Mouse (Mus musculus) MEL (cell line): Measurements from ENCODE around the gene Frmd4a. TPM values are rescaled to one million over a fixed set of nuclear protein-coding genes. Genes with fewer than 3 reads are reported as not detected.
A peak's percentile ranks its signal among the peaks of the same experiment; 100 is the strongest.
"Not testable (repeated sequence)": the region's sequence is repeated elsewhere in the genome, so short reads cannot be mapped to it uniquely, and the experiment has no call there.

Source experiments
- DNase-seq: peaks from one replicate; pipeline ENCODE4 v3.0.0; 2011; ENCODE audit warnings: low read depth, low spot score
- H3K27ac ChIP-seq: 2 replicates; pipeline ENCODE4 v1.5.1; 2012; ENCODE audit warnings: low read depth, mild to moderate bottlenecking, control low read depth, low read length, moderate library complexity; ENCODE audit not compliant: control insufficient read depth
- H3K27me3 ChIP-seq, 2 experiments: fragments of 150-350 bp in 1 of 2; sonication (generic) in 1 of 2; 2 replicates each; pipeline ENCODE4 v1.6.1; 2012; ENCODE audit warnings: low read length in 2 of 2, mild to moderate bottlenecking in 2 of 2, improper control_type of control experiment in 1 of 2, moderate library complexity in 1 of 2; ENCODE audit not compliant: insufficient read depth in 2 of 2, control insufficient read depth in 1 of 2
- H3K36me3 ChIP-seq, 2 experiments: 2 replicates each; pipeline ENCODE4 v1.6.1; 2012 to 2014; ENCODE audit warnings: low read length in 2 of 2, improper control_type of control experiment in 1 of 2, inconsistent platforms in 1 of 2, mild to moderate bottlenecking in 1 of 2; ENCODE audit not compliant: insufficient read depth in 2 of 2, control insufficient read depth in 1 of 2
- H3K4me1 ChIP-seq, 2 experiments: fragments of 150-350 bp in 1 of 2; sonication (generic) in 1 of 2; 2 replicates each; pipeline ENCODE4 v1.6.1; 2012; ENCODE audit warnings: low read length in 2 of 2, improper control_type of control experiment in 1 of 2, mild to moderate bottlenecking in 1 of 2; ENCODE audit not compliant: insufficient read depth in 2 of 2, control insufficient read depth in 1 of 2
- H3K4me3 ChIP-seq, 2 experiments: fragments of 150-350 bp in 1 of 2; sonication (generic) in 1 of 2; 2 replicates each; pipeline ENCODE4 v1.5.1; 2012; ENCODE audit warnings: low read depth in 2 of 2, low read length in 2 of 2, mild to moderate bottlenecking in 2 of 2, moderate library complexity in 2 of 2, control low read depth in 1 of 2, improper control_type of control experiment in 1 of 2; ENCODE audit not compliant: control insufficient read depth in 1 of 2, insufficient read depth in 1 of 2
- H3K79me2 ChIP-seq: 2 replicates; pipeline ENCODE4 v1.6.1; 2012; ENCODE audit warnings: mild to moderate bottlenecking, low read length, moderate library complexity; ENCODE audit not compliant: control insufficient read depth, poor library complexity, insufficient read depth
- H3K9ac ChIP-seq: 2 replicates; pipeline ENCODE4 v1.6.1; 2012; ENCODE audit warnings: low read depth, mild to moderate bottlenecking, control low read depth, low read length, moderate library complexity; ENCODE audit not compliant: control insufficient read depth, poor library complexity, severe bottlenecking
- H3K9me3 ChIP-seq: fragments of 150-350 bp; sonication (generic); replicated peaks from 2 replicates; pipeline ENCODE4 v1.6.1; 2012; ENCODE audit warnings: mild to moderate bottlenecking, low read length, improper control_type of control experiment, moderate library complexity; ENCODE audit not compliant: insufficient read depth
- BHLHE40 ChIP-seq: IDR thresholded peaks from 2 replicates; pipeline ENCODE4 v1.6.1; 2012; ENCODE audit warnings: low read depth, mild to moderate bottlenecking, inconsistent platforms, low read length, improper control_type of control experiment, borderline replicate concordance
- CHD1 ChIP-seq: IDR thresholded peaks from 2 replicates; pipeline ENCODE4 v1.6.1; 2012; ENCODE audit warnings: low read depth, mild to moderate bottlenecking, inconsistent platforms, low read length, improper control_type of control experiment
- CHD2 ChIP-seq: IDR thresholded peaks from 2 replicates; pipeline ENCODE4 v1.6.1; 2011; ENCODE audit warnings: low read length, improper control_type of control experiment
- CTCF ChIP-seq, 3 experiments: IDR thresholded peaks in 2 of 3; conservative IDR thresholded peaks in 1 of 3; 2 replicates each; pipeline ENCODE4 v1.5.1; 2011 to 2012; ENCODE audit warnings: low read length in 3 of 3, low read depth in 2 of 3, mild to moderate bottlenecking in 2 of 3, improper control_type of control experiment in 1 of 3, inconsistent platforms in 1 of 3, mixed read lengths in 1 of 3, moderate library complexity in 1 of 3; ENCODE audit not compliant: control insufficient read depth in 1 of 3, insufficient read depth in 1 of 3, poor library complexity in 1 of 3, severe bottlenecking in 1 of 3
- E2F4 ChIP-seq: IDR thresholded peaks from 2 replicates; pipeline ENCODE4 v1.6.1; 2011; ENCODE audit warnings: low read depth, low read length, improper control_type of control experiment, borderline replicate concordance
- GABPA ChIP-seq: IDR thresholded peaks from 2 replicates; pipeline ENCODE4 v1.6.1; 2012; ENCODE audit warnings: low read depth, mild to moderate bottlenecking, inconsistent platforms, low read length, improper control_type of control experiment, moderate library complexity
- GATA1 ChIP-seq: IDR thresholded peaks from 2 replicates; pipeline ENCODE4 v1.6.1; 2011; ENCODE audit warnings: low read depth, low read length, improper control_type of control experiment
- HCFC1 ChIP-seq: IDR thresholded peaks from 2 replicates; pipeline ENCODE4 v1.6.1; 2012; ENCODE audit warnings: low read depth, mild to moderate bottlenecking, inconsistent platforms, low read length, improper control_type of control experiment, moderate library complexity
- JUND ChIP-seq: IDR thresholded peaks from 2 replicates; pipeline ENCODE4 v1.6.1; 2011; ENCODE audit warnings: low read depth, mild to moderate bottlenecking, improper control_type of control experiment, low read length
- MAFK ChIP-seq: IDR thresholded peaks from 2 replicates; pipeline ENCODE4 v1.6.1; 2011; ENCODE audit warnings: low read depth, mild to moderate bottlenecking, low read length, improper control_type of control experiment, borderline replicate concordance
- MAZ ChIP-seq: IDR thresholded peaks from 2 replicates; pipeline ENCODE4 v1.6.1; 2012; ENCODE audit warnings: low read depth, mild to moderate bottlenecking, inconsistent platforms, low read length, improper control_type of control experiment
- MEF2A ChIP-seq: IDR thresholded peaks from 2 replicates; pipeline ENCODE4 v1.6.1; 2014; ENCODE audit warnings: low read depth, mild to moderate bottlenecking, inconsistent platforms, low read length, improper control_type of control experiment; ENCODE audit not compliant: poor library complexity, insufficient replicate concordance, severe bottlenecking; ENCODE audit errors: extremely low read depth
- MXI1 ChIP-seq: IDR thresholded peaks from 2 replicates; pipeline ENCODE4 v1.6.1; 2011; ENCODE audit warnings: mild to moderate bottlenecking, low read depth, low read length, improper control_type of control experiment
- MYC ChIP-seq: IDR thresholded peaks from 2 replicates; pipeline ENCODE4 v1.6.1; 2011; ENCODE audit warnings: low read depth, mild to moderate bottlenecking, low read length, improper control_type of control experiment, moderate library complexity
- NELFE ChIP-seq: IDR thresholded peaks from 2 replicates; pipeline ENCODE4 v1.6.1; 2011; ENCODE audit warnings: low read depth, low read length, improper control_type of control experiment
- POLR2A ChIP-seq, 2 experiments: IDR thresholded peaks; 2 replicates each; pipeline ENCODE4 v1.6.1; 2011 to 2012; ENCODE audit warnings: low read length in 2 of 2, mild to moderate bottlenecking in 2 of 2, control low read depth in 1 of 2, improper control_type of control experiment in 1 of 2, low read depth in 1 of 2, moderate library complexity in 1 of 2; ENCODE audit not compliant: control insufficient read depth in 1 of 2, insufficient read depth in 1 of 2, poor library complexity in 1 of 2
- POLR2AphosphoS2 ChIP-seq: IDR thresholded peaks from 2 replicates; pipeline ENCODE4 v1.6.1; 2011; ENCODE audit warnings: low read length, improper control_type of control experiment
- RAD21 ChIP-seq: IDR thresholded peaks from 2 replicates; pipeline ENCODE4 v1.6.1; 2011; ENCODE audit warnings: mild to moderate bottlenecking, low read depth, low read length, improper control_type of control experiment
- RCOR1 ChIP-seq: IDR thresholded peaks from 2 replicates; pipeline ENCODE4 v1.6.1; 2012; ENCODE audit warnings: low read depth, mild to moderate bottlenecking, inconsistent platforms, low read length, improper control_type of control experiment
- SMC3 ChIP-seq: IDR thresholded peaks from 2 replicates; pipeline ENCODE4 v1.6.1; 2011; ENCODE audit warnings: low read depth, low read length, improper control_type of control experiment
- TAL1 ChIP-seq: IDR thresholded peaks from 2 replicates; pipeline ENCODE4 v1.6.1; 2012; ENCODE audit warnings: mild to moderate bottlenecking, inconsistent platforms, low read length, moderate library complexity, mixed read lengths
- TCF12 ChIP-seq: IDR thresholded peaks from 2 replicates; pipeline ENCODE4 v1.6.1; 2014; ENCODE audit warnings: low read depth, mild to moderate bottlenecking, inconsistent platforms, low read length, improper control_type of control experiment, moderate library complexity
- UBTF ChIP-seq: IDR thresholded peaks from 2 replicates; pipeline ENCODE4 v1.6.1; 2012; ENCODE audit warnings: low read depth, mild to moderate bottlenecking, inconsistent platforms, low read length, improper control_type of control experiment, moderate library complexity, borderline replicate concordance; ENCODE audit not compliant: insufficient read depth
- USF1 ChIP-seq: IDR thresholded peaks from 2 replicates; pipeline ENCODE4 v1.6.1; 2014; ENCODE audit warnings: low read depth, mild to moderate bottlenecking, inconsistent platforms, low read length, improper control_type of control experiment, moderate library complexity
- USF2 ChIP-seq, 2 experiments: IDR thresholded peaks; 2 replicates each; pipeline ENCODE4 v1.6.1; 2011 to 2012; ENCODE audit warnings: improper control_type of control experiment in 2 of 2, low read length in 2 of 2, borderline replicate concordance in 1 of 2, inconsistent platforms in 1 of 2, low read depth in 1 of 2, mild to moderate bottlenecking in 1 of 2; ENCODE audit not compliant: insufficient read depth in 1 of 2
- ZC3H11A ChIP-seq: IDR thresholded peaks from 2 replicates; pipeline ENCODE4 v1.6.1; 2012; ENCODE audit warnings: low read depth, mild to moderate bottlenecking, inconsistent platforms, low read length, improper control_type of control experiment
- ZKSCAN1 ChIP-seq: IDR thresholded peaks from 2 replicates; pipeline ENCODE4 v1.6.1; 2012; ENCODE audit warnings: low read depth, mild to moderate bottlenecking, inconsistent platforms, low read length, improper control_type of control experiment, moderate library complexity
- ZNF384 ChIP-seq: IDR thresholded peaks from 2 replicates; pipeline ENCODE4 v1.6.1; 2012; ENCODE audit warnings: low read depth, mild to moderate bottlenecking, inconsistent platforms, low read length, improper control_type of control experiment
- polyA plus RNA-seq, 2 experiments: library from polyadenylated mRNA; stranded (reverse) in 1 of 2; unstranded in 1 of 2; fragments of >175 nt in 1 of 2; fragments of >200 nt in 1 of 2; gene quantifications; 2 replicates each; pipeline versions ENCODE4 v1.2.1 to v1.2.4; 2012; ENCODE audit warnings: low replicate concordance in 2 of 2, low read depth in 1 of 2; ENCODE audit not compliant: insufficient read length in 2 of 2, insufficient read depth in 1 of 2, missing spikeins in 1 of 2
- total RNA-seq: library from RNA; depleted of rRNA; stranded (reverse); fragments of 300-350 nt; gene quantifications from 2 replicates; pipeline ENCODE4 v1.2.3, GENCODE M21; 2012

The Frmd4a gene
- total and polyA plus RNA-seq, 3 experiments: 6.4 to 14.4 TPM; not detected in 1

DNA sequence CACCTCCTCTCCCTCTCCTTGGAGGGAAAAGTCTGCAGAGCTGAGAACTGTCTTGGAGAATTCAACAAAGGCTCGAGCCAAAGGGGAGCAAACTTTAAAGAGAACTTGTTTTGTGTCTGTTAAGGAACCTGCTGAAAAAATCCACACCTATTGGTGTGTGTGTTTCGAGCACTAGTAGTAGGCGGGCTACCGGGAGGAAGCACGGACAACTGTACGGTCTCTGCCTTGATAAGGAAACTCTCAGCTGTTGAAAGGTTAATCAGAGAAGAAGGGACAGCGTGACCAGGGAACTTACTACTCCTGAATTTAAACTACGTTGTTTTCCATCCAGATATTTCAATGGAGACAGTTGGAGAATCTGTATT lies 542.3 kb downstream of the Frmd4a start (continued):
- TF ChIP-seq CHD1: no peak
- no peak for TF ChIP-seq GABPA
- TF ChIP-seq USF1: no peak
- peak; percentile 15 for TF ChIP-seq MYC
- no peak for TF ChIP-seq NELFE
- TF ChIP-seq CTCF (IDR thresholded peaks at IDR 0.05 in 2 of 3, conservative IDR thresholded peaks at IDR 0.05 in 1 of 3; ENCODE audit: control insufficient read depth in 1 of 3, insufficient read depth in 1 of 3, low read depth in 2 of 3, low read length in 3 of 3, poor library complexity in 1 of 3, severe bottlenecking in 1 of 3): no peak
- no peak for TF ChIP-seq MEF2A
- TF ChIP-seq ZC3H11A: no peak
- TF ChIP-seq SMC3: no peak
- TF ChIP-seq RAD21: no peak
- no peak for TF ChIP-seq ZNF384

DNA sequence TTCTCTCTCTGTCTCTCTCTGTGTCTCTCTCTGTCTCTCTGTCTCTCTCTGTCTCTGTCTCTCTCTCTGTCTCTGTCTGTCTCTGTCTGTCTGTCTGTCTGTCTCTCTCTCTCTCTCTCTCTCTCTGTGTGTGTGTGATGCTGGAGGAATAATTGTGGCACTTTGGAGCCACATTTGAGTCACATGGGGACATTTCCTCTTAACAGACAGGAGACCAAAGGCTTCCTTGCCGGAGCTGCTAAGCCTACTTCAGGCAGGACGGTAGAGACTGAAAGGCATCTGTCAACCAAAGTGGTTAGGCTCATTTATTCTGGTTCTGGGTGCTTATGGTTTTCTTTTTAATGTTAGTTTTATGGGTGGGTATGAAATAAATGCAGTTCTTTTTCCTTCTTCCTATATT lies 543.0 kb downstream of the Frmd4a start:
- not testable (repeated sequence) for H3K9me3 ChIP-seq, H3K27me3 ChIP-seq
- DNase-seq: peak; percentile 67
- H3K9ac ChIP-seq: peak overlapping the region; percentile 75
- H3K79me2 ChIP-seq: peaks cover 29% of the 10 kb centered on the region
- peaks cover 6 to 46% of the 10 kb centered on the region in 2 experiments; a peak in 3 of 4 replicates for H3K36me3 ChIP-seq
- H3K27ac ChIP-seq: peak overlapping the region; percentile 95
- H3K4me3 ChIP-seq: peak overlapping the region; percentile 78 to 97
- TF ChIP-seq USF1: peak; percentile 55; the same call in 1 of the 2 replicates
- 0 out of 2 replicates have a peak, but pooled peaks have one; percentile 38 for TF ChIP-seq MXI1
- TF ChIP-seq CHD1: peak; percentile 66; the same call in 1 of the 2 replicates
- H3K4me1 ChIP-seq: peaks cover 26 to 38% of the 10 kb centered on the region in 2 experiments

DNA sequence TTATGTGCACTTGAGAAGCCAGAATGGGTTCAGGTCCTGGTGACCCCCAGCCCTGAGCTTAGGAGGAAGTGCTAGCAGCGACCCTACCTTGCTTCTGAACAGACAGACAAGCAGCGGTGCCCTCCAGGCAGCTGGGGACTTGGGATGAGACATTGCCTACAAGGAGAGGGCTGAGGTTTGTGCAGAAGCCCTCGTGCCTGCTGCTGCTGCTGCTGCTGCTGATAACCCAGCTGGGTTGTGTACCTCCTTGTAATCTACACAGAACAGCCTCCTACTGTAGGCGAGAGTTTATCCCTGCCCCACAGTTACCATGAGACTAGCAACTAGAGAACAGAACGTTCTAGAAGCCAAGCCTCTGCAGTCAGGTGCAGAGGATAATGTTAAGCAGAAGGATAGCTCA lies 543.7 kb downstream of the Frmd4a start:
- Histone ChIP-seq H3K36me3 (peaks cover 8 to 41% of the 10 kb centered on the region in 2 experiments; a peak in 3 of 4 replicates), H3K27ac (peak overlapping the region; percentile 95), H3K27me3 (no peaks in the 10 kb centered on the region), H3K9ac (peak overlapping the region; percentile 75), H3K9me3 (no peaks in the 10 kb centered on the region), H3K79me2 (peaks cover 29% of the 10 kb centered on the region), H3K4me3 (peak overlapping the region; percentile 78 to 97), H3K4me1 (peaks cover 23 to 33% of the 10 kb centered on the region in 2 experiments)
- peak; percentile 94 for DNase-seq
- TF ChIP-seq E2F4: no peak
- TF ChIP-seq POLR2AphosphoS2: peak; percentile 57; the same call in 1 of the 2 replicates
- TF ChIP-seq JUND: no peak
- peak; percentile 56; the same call in 1 of the 2 replicates for TF ChIP-seq HCFC1
- TF ChIP-seq NELFE: 0 out of 2 replicates have a peak, but pooled peaks have one; percentile 46
- peak; percentile 45; the same call in 1 of the 2 replicates for TF ChIP-seq MAZ
- no peak for TF ChIP-seq CHD2
- TF ChIP-seq TCF12: peak; percentile 100
- TF ChIP-seq CHD1: no peak
- peak; percentile 100 for TF ChIP-seq TAL1
- no peak for TF ChIP-seq ZKSCAN1
- TF ChIP-seq BHLHE40: peak; percentile 97
- peak; percentile 84 for TF ChIP-seq MYC
- TF ChIP-seq RCOR1: peak; percentile 96
- TF ChIP-seq POLR2A (IDR thresholded peaks at IDR 0.05; ENCODE audit: control insufficient read depth in 1 of 2, insufficient read depth in 1 of 2, low read depth in 1 of 2, low read length in 2 of 2, poor library complexity in 1 of 2): peak in 1 of 2 experiments; percentile 41; a peak in 1 of 4 replicates
- peak; percentile 64; the same call in 1 of the 2 replicates for TF ChIP-seq MAFK
- no peak for TF ChIP-seq ZC3H11A
- 0 out of 2 replicates have a peak, but pooled peaks have one; percentile 85 for TF ChIP-seq UBTF
- TF ChIP-seq USF2 (IDR thresholded peaks at IDR 0.05; ENCODE audit: borderline replicate concordance in 1 of 2, insufficient read depth in 1 of 2, low read depth in 1 of 2, low read length in 2 of 2): no peak
- peak; percentile 98 for TF ChIP-seq GATA1
- TF ChIP-seq SMC3: no peak
